Mouse (Mus musculus): ENCODE data around the gene 0610040J01Rik.

The 0610040J01Rik gene

DNA sequence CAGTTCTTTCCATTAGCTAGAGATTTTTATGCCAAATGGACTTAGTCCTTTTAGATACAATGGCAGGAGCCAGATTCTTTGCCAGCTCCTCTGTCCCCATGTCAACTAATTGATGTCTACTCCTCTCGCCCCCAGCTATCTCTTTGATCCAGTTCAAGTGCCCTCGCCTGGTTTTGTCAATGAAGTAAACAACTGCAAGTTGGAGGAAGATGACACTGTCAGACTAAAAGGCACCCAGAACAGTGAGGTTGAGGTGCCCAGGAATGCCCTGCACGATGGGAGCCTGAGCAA lies 85.6 kb downstream of the 0610040J01Rik start:
- no peak for DNase-seq (ENCODE audit: low read depth, low spot score)

DNA sequence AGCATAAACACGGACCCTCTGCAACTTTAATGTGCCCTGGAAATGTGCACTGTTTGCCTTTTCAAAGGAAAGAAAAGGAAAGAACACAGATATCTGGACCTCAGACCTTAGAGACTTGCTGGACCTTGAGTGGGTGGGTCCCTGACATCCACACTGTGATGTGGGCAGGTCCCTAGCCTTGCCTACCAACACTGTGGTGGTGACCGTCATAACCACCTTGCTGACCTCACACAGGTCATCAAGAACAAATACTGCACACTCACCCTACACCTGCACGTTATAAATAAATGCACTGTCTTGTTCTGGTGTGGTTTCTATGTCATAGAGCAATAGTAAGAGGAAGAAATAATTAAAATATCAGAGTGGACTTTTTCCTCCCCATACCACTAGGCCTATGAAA lies 91.2 kb downstream of the 0610040J01Rik start:
- DNase-seq (ENCODE audit: low read depth, low spot score) = no peak

DNA sequence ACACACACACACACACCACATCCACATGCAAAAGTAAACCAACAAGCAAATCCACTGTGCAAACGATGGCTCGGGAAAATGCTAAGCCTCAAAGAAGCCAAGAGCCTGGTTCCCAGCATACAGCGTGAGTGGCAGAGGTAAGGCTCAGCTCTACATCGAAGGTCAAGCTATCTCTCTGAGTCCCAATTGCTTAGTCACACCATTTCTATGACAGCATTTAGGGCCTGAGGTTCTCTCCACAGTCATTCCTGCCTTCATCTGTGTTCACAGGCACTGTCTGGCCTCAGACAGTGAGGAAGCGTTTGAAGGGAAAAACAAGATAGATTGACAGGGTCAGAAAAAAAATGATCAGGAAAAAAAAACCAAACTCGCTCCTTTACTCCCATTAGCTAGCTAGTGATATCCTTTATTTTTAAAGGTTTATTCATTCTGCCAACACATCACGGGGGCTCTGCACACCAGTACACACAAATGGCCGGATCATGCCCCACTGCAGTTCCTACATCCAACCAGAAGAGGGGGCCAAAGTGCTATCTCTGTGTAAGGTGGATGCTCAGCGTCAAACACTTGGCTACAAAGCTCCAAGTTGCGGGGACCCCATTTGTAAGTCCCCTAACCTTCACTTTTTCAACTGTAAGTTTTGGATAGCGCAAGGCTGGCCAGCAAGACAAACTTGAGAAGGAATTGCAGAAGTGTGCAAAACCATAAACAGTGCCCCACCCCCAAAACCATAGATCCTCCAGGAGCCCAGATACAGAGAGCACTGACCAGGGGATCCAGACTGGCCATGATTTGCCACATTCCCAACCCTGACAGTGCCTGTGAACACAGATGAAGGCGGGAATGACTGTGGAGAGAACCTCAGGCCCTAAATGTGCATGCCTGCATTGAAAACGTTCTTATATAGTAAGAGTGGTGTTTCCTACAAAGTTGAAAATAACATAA lies 94.3 kb downstream of the 0610040J01Rik start:
- DNase-seq (ENCODE audit: low read depth, low spot score) = peak; percentile 93

DNA sequence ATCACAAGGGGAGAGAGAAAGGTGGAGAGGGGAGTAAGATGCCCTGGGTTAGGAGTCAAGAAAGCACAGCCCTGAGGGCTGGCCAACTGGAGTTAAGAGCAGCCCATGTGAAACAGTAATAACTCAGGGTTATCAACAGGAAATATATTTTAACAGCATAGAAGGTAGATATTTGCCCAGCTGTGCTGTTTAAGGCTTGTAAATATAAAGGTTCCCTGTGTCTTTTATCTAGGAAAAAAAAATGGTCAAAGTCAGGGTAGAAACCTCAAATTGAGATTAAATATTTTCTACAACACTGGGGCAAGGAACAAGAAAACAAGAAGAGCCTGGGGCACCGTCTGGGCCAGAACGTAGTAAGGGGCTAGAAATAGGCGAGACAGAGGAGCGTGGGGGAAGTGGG lies 95.3 kb downstream of the 0610040J01Rik start:
- DNase-seq (ENCODE audit: low read depth, low spot score) = no peak

DNA sequence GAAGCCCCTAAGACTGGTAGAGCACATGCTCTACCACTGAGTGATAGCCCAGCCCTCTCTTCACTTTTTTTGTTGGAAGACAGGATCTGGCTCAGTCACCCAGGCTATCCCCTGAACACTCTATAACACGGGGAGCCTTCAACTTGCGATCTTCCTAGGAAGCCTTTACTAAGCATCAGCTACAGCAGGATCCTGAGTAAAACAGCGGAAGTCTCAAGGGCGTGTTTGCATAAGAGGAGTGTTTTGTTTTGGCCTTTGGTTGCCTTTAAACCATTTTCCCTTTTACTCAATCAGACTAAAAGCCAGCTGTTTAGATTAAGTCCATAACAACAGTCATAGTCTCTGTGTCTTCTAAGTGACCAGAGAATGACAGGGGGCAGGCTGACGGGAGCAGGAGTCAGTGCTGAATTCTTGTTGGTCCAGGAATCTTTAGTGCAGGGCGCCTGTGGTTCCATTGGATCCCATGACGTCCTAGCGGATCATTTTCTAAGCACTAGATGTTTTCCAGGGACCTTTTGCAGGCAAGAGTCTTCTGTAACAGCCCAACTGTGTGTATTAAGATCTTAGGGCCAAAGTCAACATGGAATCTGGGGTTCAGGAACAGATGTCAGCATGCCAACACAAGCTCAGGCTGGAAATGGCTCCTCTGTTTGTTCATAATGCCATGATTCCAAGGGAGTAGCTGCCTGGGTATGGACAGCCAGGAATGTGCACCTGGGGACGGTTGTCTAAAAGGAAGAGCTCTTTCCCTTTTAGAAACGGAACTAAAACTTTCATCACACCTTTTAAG lies 98.2 kb downstream of the 0610040J01Rik start:
- DNase-seq (ENCODE audit: low read depth, low spot score) = no peak

DNA sequence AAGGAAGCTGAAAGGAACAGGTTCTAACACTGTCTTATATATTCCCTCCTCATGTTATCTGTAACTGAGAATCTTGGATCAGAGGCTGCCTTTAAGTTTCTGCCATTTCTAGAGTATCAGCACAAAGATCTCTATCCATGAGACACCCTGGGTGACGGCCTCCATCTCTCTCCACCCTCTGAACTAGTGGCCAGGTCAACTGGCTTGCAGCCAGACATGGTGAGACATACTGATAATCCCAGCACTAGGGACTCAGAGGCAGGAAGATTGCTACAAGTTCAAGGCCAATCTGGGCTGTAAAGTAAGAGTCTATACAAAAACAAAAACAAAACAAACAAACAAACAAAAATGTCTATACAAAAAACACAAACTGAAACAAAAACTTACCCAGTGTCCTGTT lies 102.7 kb downstream of the 0610040J01Rik start:
- no peak for DNase-seq (ENCODE audit: low read depth, low spot score)

DNA sequence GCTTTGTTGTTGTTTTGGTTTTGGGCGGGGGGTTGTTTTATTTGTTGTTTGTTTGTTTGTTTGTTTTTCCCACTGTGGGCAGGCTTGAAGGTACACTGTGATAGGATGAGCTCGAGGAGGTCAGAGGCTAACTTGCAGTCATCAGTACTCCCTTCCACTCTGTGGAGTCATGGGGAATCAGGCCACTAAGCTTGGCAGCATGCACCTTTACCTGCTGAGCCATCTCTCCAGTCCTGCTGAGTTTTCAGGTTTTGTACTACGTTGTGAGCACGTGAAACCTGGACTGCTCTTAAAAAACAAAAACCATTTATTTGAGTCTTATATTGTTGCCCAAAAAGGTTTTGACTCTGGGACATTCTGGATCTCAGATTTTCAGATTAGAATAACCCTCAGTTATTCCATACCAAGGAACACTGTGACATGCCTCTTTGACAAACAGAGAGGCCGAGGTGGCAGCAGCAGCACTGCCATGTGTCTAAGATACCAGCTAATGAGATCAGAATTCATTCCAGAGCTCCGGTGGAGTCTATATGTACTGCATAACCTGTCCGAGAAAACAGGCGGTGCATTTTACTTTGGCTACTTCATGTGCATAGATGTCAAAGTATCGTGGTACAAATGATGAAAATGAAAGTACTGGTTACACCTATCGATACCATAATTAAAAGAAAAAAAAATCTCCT lies 104.4 kb downstream of the 0610040J01Rik start:
- DNase-seq (ENCODE audit: low read depth, low spot score) = no peak

DNA sequence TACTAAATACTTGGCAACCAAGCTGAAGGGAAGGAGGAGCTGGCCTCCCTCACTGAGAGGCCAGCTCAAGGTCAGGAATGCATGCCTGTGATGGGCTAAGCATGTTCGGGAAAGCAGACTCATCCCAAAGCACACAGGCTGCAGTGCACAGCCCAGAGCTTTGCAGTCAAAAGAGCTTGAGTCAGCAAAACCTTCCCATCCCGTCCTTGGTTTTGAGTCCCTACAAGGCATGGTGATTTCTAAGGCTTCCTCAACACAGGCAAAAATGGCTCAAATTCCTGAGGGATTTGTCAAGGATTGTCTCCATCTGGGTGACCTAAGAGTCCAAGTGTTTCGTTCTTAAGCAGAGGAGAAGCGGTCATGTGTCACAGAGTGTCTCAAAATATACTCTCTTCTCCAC lies 106.0 kb downstream of the 0610040J01Rik start:
- peak; percentile 67 for DNase-seq (ENCODE audit: low read depth, low spot score)

DNA sequence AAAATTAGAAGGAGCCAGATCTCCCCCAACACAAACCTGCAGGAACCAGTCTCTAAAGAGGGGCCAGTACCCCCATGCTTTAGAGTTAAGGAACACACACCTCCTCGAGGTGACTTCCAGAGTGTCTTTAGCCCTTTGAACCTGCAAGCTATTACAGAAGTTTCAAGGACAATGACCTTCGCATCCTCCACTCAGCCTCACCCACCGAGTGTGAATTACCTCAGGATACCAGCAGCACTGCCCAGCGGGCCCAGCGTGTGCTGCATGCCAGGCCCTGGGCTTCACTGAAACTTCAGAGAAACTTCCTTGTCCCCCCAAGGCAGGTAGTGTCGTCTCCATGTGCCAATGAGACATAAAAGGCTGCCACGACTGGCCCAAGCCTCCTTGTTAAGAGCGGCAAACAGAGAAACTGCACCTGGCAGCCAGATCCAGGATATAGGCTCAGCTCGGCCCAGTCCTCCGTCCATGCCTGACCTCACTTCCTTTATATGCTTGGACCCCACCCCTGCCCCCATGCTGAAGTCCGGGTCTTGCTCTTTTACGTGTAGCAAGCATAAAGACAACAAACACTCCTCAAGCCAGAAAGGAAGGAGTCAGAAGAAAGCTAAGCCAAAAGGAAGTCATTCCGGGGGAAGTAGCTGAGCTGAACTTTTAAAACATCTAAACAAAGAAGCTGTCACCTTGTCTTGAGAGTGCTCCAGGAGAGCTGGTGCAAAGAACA lies 111.3 kb downstream of the 0610040J01Rik start:
- no peak for DNase-seq (ENCODE audit: low read depth, low spot score)

DNA sequence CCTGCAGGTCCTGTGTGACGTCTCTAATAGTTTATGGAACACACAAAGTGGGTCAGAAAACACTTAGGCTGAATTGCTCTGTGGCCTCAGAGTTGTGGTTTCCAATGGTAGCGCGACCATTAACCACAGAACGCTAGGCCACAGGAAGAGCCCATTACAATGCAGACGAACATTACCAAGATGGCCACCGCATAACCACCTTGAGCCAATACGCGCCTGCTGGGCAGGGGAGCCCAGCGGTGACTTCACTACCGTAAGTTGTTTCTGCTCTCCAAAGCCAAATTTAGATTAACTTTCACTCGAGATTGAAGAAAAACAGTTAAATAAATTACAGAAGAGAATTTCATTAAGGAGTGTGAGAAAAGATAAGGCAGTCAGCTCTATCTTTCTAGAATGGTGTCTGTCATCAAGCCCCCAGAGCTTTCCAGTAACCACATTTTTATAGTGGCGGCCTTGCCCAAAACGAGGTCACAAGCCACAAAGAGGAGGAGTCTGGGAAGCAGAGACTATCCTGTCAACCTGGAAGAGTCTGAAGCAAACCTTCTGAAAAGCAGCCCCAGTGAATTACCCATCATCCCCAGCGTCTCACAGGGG lies 113.0 kb downstream of the 0610040J01Rik start:
- no peak for DNase-seq (ENCODE audit: low read depth, low spot score)

DNA sequence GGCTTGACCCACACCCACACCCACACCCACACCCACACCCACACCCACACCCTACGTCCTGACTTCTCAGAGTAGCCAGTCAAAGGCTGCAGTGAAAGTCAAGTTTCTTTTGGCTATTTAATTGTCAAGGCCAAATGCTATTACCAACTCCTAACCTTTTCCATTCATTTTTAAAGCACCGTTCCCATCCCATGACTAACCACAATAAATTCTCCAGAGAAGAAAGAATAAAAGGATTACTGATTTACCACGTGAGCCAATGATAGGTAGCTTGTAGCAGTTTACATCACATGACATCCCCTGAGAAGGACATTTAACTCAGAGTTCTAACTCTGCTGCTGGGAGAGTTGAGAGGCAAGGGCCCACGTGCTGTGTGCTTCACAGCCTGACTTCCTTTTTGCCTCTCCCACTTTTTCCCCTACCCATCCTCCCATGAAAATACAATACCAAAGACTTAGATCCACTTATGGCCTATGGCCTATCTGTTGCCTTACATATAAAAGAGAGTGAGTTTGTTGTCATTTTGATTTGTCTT lies 118.7 kb downstream of the 0610040J01Rik start:
- DNase-seq (ENCODE audit: low read depth, low spot score) = no peak

DNA sequence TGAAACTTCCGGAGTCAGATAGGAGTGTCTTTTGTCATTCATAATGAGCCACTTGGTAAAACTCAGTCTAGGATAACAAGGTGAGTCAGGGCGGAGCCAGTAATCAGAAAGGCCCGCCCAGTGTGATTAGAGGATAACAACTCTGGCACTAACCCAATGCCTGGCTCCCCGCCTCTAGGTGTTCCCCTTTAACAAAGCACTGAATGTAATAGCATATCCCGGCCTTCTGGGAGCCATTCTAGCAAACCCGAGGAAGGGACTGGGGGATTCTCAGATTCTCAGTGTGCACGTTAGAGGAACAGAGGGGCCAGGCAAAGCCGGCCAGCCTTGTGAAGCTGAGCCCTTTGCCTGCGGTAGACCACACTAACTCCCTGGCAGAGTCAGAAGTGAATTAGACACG lies 120.7 kb downstream of the 0610040J01Rik start:
- no peak for DNase-seq (ENCODE audit: low read depth, low spot score)

DNA sequence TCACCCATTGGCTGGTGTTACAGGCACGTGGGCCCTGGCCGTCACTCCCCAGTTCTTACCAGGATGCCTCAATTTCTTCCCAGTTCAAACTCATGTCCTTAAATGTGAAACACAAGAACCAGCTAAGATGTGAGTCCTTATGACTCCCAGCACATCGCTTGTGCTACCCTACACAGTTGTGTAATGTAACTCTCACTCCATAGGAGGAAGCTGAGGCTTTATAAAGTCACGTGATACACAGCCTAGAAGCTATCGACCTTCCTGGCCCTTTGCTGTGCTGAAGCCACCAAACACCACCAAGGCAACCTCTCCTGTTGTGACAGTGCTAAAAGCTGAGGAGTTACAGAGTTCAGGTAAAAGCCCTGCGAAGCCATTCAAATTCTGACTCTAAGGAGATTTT lies 123.4 kb downstream of the 0610040J01Rik start:
- no peak for DNase-seq (ENCODE audit: low read depth, low spot score)

DNA sequence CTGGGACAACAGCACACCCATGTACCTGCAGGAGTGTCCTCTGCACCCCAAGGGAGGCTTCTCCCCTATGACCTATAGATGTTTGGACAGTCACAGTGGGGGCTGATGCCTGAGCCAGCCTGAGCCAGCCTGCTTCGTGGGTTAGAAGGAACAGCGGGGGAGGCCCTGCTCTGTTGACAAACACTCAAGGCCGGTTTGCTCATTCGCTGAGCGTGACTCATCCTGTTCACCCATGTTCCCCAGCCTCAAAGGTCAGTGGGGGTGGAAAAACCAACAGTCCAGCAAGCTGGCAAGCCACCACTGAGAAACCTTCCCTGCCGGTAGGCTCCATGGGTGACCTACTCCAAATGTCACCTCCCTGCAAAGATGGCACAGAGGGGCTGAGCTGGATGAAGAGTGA lies 124.6 kb downstream of the 0610040J01Rik start:
- peak; percentile 86 for DNase-seq (ENCODE audit: low read depth, low spot score)

DNA sequence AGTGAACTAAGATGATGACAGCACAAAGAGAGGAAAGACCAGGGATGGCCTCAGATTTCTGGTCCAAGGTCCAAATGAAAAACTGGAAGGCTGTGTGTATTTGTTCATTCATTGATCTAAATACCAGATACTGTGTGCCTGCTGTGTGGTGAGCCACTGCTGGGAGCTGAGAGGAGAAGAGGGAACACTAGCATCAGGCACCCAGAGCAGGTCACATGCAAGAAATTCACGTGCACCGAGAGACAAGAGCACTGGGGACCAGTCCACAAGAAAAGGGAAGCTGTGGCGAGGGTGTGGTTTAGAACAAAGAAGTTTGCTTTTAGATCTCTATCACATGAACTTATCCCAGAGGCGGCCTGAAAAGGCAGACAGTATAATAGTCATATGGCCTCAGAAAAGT lies 126.4 kb downstream of the 0610040J01Rik start:
- no peak for DNase-seq (ENCODE audit: low read depth, low spot score)

DNA sequence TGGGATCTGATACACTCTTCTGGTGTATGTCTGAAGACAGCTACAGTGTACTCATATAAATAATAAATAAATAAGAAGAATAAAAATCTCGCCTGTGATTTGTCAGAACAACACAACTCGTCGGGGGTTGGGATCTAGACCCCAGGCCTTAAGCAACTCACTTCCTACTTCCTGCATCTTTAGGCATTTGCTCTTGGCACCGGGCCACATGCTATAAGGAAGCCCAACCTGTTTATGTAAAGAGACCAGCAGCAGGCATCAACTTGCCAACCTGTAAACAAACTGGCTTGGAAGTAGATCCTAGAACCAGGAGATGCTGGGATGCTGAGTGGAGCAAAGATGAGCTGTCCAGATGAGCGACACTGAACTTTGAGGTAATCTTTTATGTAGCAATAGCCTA lies 129.7 kb downstream of the 0610040J01Rik start:
- DNase-seq (ENCODE audit: low read depth, low spot score) = no peak

DNA sequence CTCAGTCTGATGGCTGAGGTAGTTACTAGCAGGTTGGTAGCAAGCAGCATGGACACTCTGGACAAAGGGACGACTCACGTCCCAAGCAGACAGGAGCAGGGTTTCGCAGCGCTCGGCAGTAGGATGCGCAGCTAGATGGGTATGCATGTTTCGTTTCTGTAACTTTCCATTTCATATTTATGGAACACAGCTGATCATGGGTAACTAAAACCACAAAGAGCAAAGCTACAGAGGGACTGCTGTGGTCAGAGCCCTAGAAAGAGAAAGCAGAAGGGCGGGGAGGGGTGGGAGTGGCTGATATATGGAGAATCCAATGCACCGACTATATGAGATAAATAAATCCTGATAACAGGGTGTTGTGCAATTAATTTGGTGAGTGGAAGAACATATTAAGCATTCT lies 131.1 kb downstream of the 0610040J01Rik start:
- DNase-seq (ENCODE audit: low read depth, low spot score) = no peak

DNA sequence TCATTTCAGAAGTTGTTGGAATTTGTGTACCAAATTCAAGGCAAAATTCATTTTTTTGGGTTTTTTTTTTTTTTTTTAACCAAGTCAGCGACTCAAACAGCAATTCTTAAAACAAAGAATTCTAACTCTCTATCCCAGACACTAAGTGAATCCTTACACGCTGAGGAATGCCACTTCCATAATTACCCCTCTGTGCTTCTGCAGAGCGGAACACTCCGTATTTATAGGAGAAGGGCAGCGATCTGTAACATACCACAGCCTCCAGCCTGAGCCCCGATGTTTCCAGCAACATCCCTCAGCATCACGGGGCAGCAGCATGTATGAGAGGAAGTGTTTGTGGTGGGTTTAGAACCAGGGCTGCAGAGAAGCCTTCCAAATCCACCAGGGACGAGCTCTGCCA lies 135.4 kb downstream of the 0610040J01Rik start:
- DNase-seq (ENCODE audit: low read depth, low spot score) = no peak

DNA sequence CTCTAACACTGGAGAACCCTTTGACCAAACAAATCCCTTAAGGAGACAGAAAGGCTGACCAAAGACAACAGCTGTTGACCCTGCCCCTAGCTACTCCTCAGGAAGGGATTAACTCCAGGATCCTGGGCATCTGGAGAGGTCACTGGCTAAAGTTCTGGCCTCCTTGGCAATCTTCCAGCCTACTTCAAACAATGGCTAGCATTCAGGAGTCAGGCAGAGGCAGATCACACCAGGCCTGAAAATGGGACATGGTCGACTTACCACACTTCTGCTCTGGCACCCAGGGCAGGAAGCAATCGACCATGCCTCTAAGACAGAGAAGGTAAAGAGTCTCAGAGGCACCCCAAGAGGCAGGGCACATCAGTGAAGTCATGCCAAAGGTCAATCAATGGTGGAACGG lies 137.0 kb downstream of the 0610040J01Rik start:
- DNase-seq (ENCODE audit: low read depth, low spot score) = peak; percentile 41

Measured in 3T3-L1 (cell line).